Mouse (Mus musculus) stomach, embryonic 15.5 days (tissue): ENCODE data around the gene Cysrt1. TPM values are rescaled to one million over a fixed set of nuclear protein-coding genes. Genes with fewer than 3 reads are reported as not detected.

Experiments used
- ATAC-seq: fragments of 200-750 bp; cut with Nextera tagmentation; 2 replicates; pipeline ENCODE4 v1.8.0; 2017; ENCODE audit warnings: low read depth, moderate number of reproducible peaks, moderate TSS enrichment; ENCODE audit not compliant: insufficient read depth, low FRiP score
- H3K27ac ChIP-seq: fragments of 300-500 bp; sonication (generic); 2 replicates; pipeline ENCODE4 v1.5.1; 2015; ENCODE audit warnings: mild to moderate bottlenecking, inconsistent platforms
- H3K27me3 ChIP-seq: fragments of 300-500 bp; sonication (generic); replicated peaks from 2 replicates; pipeline ENCODE4 v1.6.1; 2015; ENCODE audit warnings: inconsistent platforms
- H3K36me3 ChIP-seq: fragments of 300-500 bp; sonication (generic); 2 replicates; pipeline ENCODE4 v1.6.1; 2015; ENCODE audit warnings: inconsistent platforms
- H3K4me1 ChIP-seq: fragments of 300-500 bp; sonication (generic); 2 replicates; pipeline ENCODE4 v1.6.1; 2015; ENCODE audit warnings: inconsistent platforms
- H3K4me2 ChIP-seq: fragments of 300-500 bp; sonication (generic); 2 replicates; pipeline ENCODE4 v1.6.1; 2015; ENCODE audit warnings: mild to moderate bottlenecking, inconsistent platforms
- H3K4me3 ChIP-seq: fragments of 300-500 bp; sonication (generic); replicated peaks from 2 replicates; pipeline ENCODE4 v1.5.1; 2015; ENCODE audit warnings: inconsistent platforms
- H3K9ac ChIP-seq: fragments of 300-500 bp; sonication (generic); 2 replicates; pipeline ENCODE4 v1.6.1; 2015; ENCODE audit warnings: inconsistent platforms
- H3K9me3 ChIP-seq: fragments of 300-500 bp; sonication (generic); 2 replicates; pipeline ENCODE4 v1.6.1; 2016; ENCODE audit warnings: inconsistent platforms
- WGBS: fragments of 180-500 bp; shearing (Covaris S2); methylation state at CpG from one replicate; pipeline ENCODE4 v1.1.7; 2015; 5-methylcytosine and 5-hydroxymethylcytosine counted together
- polyA plus RNA-seq: library from polyadenylated mRNA; unstranded; fragments of >200 nt; fragmentation: Nextera tagmentation; extraction: Ambion mirVana; gene quantifications from 2 replicates; pipeline ENCODE4 v1.2.1, GENCODE M21; 2015

Gene Cysrt1
- polyA plus RNA-seq, 1 experiment from 2014 or later: 22.2 TPM

DNA sequence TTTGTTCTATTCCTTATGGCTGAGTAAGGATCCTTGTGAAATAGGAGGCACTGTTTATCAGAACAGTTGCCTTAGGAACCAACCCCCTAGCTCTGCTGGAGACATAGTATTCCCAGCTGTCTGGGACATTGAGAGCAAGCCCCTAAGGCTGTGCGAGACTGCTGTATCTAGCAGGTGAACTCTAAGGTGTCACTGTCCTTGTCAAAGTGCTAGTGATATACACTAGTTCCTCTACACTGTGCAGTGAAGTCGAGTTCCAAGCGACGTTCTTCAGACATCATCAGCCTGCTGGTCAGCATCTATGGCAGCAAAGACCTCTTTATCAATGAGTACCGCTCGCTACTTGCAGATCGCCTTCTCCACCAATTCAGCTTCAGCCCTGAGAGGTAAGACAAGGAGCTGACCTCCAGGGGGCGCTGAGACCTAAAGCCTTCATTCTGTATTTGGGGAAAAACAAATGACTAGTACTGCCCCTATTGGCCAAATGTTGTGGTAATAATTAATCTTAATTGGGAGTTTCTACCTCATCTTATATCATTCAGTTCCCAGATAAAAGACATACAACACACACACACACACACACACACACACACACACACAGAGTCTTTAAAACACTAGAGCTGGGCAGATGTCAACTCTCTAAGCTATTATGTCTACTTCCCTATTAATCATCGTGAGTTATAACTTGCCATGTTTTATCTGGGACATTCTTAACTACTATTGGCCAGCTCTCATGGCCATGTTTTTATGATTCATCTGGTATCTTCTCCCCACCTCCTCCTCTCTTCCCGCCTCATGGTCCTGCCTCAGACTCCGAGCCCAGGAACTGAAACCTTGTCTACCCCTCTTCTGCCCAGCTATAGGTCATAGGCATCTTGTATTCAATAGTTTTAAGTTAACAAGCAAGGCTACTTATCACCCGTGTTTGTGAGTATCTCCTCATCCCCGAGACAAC lies 37.0 kb upstream of the Cysrt1 start:
- WGBS: 59% methylated on average over 13 of the region's 13 CpGs
- no peak; the same call in 1 of the 2 replicates for ATAC-seq
- Histone ChIP-seq H3K27me3 (no peaks in the 10 kb centered on the region), H3K4me2 (no peak overlapping the region), H3K36me3 (peaks cover 72% of the 10 kb centered on the region), H3K4me1 (no peaks in the 10 kb centered on the region), H3K4me3 (no peak overlapping the region), H3K27ac (no peak overlapping the region), H3K9ac (no peak overlapping the region), H3K9me3 (no peaks in the 10 kb centered on the region)

DNA sequence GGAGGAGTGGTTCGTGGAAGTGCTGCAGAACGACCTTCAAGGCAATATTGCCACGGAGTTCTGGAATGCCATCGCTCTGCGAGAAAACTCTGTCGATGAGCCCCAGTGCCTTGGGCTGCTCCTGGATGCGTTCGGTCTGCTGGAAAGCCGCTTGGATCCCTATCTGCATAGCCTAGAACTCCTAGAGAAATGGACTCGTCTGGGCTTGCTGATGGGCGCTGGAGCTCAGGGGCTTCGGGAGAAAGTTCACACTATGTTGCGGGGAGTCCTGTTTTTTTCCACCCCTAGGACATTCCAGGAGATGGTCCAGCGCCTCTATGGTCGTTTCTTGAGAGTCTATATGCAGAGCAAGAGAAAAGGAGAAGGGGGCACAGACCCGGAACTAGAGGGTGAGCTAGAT lies 30.8 kb upstream of the Cysrt1 start:
- ATAC-seq: no peak
- WGBS: 34% methylated on average over 16 of the region's 16 CpGs

DNA sequence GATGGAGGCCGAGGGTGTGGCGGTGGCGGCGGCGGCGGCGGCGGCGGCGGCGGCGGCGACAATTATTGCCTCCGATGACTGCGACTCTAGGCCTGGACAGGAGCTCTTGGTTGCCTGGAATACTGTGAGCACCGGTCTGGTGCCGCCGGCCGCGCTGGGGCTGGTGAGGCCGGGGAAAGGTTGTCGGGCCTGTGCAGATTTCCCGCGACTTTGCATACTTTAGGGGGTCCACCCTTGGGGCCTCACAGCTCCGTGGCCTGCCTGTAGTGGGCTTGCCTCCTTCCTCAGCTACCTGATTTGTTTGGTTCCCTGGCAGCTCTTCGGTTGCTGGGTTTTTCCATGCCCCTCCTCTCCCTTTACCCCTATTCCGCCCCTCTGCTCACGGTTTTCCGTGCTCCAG lies 30.3 kb upstream of the Cysrt1 start:
- peaks cover 30% of the 10 kb centered on the region for H3K4me1 ChIP-seq
- peak overlapping the region; percentile 91 for H3K4me2 ChIP-seq
- no peaks in the 10 kb centered on the region for H3K27me3 ChIP-seq
- peaks cover 49% of the 10 kb centered on the region for H3K36me3 ChIP-seq
- H3K9me3 ChIP-seq: no peaks in the 10 kb centered on the region
- H3K9ac ChIP-seq: peak overlapping the region; percentile 84
- 0% methylated on average over 29 of the region's 29 CpGs for WGBS
- peak; percentile 27; the same call in 1 of the 2 replicates for ATAC-seq
- H3K27ac ChIP-seq: peak overlapping the region; percentile 55
- H3K4me3 ChIP-seq: peak overlapping the region; percentile 96

More for the DNA sequence above, 30.8 kb upstream of the Cysrt1 start:
- H3K36me3 ChIP-seq: peaks cover 54% of the 10 kb centered on the region
- peak overlapping the region; percentile 55 for H3K27ac ChIP-seq
- H3K27me3 ChIP-seq: no peaks in the 10 kb centered on the region
- peak overlapping the region; percentile 84 for H3K9ac ChIP-seq
- H3K4me3 ChIP-seq: peak overlapping the region; percentile 96
- H3K9me3 ChIP-seq: no peaks in the 10 kb centered on the region
- peak overlapping the region; percentile 91 for H3K4me2 ChIP-seq
- peaks cover 28% of the 10 kb centered on the region for H3K4me1 ChIP-seq

DNA sequence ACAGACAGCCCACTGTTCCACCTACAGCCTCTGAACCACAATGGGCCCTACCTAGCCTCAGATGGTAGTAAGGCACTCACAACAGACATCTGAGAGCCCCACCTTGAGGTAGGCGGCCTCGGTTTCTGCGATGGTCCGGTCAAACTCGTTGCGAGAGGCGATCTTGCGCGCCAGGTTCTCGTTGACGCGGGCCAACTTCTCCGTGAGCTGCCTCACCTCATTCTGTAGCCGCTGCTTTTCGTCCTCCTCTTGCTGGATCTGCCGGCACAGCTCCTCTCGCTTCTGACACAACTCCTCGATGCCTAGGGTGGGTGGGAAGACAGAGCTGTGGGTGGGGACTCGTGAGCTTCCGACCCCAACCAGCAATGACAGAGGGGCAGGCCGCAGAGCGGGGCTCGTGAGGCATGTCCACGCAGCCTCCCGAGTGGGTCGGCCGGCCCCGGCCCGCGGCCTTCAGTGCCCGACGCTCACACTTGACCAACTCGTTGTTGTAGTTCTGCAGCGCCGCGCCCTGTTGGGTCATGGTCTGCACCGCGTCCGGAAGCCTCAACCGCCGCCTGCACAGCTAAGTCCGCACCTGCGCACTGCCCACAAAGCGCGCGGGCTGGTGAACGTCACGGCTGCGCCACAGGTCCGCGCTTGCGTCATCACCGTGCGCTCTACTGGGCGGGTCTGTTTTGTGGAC lies 29.7 kb upstream of the Cysrt1 start, which contains the start of the genes Ssna1 and Anapc2:
Gene Ssna1, minus strand, starts transcription at position 612 of the 685 bp plus-strand sequence.
Gene Anapc2, plus strand, starts transcription at position 652 of the 685 bp plus-strand sequence.
- Histone ChIP-seq H3K27ac (peak within 1 kb of the TSS; percentile 92), H3K4me2 (peak within 1 kb of the TSS; percentile 91), H3K36me3 (peaks cover 46% of the 10 kb centered on the region), H3K4me3 (peak within 1 kb of the TSS; percentile 96), H3K27me3 (no peaks in the 10 kb centered on the region), H3K9ac (peak within 1 kb of the TSS; percentile 84), H3K9me3 (no peaks in the 10 kb centered on the region), H3K4me1 (peaks cover 36% of the 10 kb centered on the region)
- under 1% methylated on average over 53 of the region's 55 CpGs for WGBS
- peak; percentile 96 for ATAC-seq

DNA sequence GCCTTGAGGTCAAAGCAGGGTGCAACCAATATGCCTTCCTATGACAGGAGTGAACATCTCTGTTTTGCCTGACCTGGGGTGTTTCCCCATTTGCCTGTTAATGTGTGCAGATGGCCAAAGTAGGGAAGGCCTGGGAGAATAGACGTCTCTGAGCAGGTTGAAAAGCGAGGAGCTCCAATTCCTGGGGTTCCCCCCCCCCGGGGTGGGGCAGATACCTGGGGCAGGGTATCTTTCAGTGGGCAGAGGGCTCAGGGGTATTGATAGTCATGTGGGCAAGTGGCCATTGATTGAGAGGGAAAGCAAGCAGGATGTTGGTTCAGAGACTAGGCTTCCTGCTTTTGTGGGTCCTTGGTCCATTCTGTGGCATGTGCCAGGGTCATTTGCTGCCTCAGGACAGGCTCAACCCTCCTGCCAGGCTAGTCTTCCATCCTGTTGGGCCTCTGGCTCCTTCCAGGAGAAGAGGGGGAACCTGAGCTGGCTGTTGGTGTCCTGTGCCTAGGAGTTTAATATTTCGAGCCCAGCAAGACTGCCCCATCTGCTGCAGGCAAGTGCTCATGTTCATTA lies 25.6 kb upstream of the Cysrt1 start:
- no peak for ATAC-seq
- Histone ChIP-seq H3K4me2 (peak overlapping the region; percentile 84; the same call in 1 of the 2 replicates), H3K4me3 (no peak overlapping the region), H3K9ac (no peak overlapping the region), H3K36me3 (peaks cover 17% of the 10 kb centered on the region; the same call in 1 of the 2 replicates), H3K9me3 (no peaks in the 10 kb centered on the region), H3K27ac (no peak overlapping the region), H3K4me1 (peaks cover 58% of the 10 kb centered on the region), H3K27me3 (peaks cover 5% of the 10 kb centered on the region; the same call in 1 of the 2 replicates)
- WGBS: 73% methylated on average over 4 of the region's 4 CpGs

DNA sequence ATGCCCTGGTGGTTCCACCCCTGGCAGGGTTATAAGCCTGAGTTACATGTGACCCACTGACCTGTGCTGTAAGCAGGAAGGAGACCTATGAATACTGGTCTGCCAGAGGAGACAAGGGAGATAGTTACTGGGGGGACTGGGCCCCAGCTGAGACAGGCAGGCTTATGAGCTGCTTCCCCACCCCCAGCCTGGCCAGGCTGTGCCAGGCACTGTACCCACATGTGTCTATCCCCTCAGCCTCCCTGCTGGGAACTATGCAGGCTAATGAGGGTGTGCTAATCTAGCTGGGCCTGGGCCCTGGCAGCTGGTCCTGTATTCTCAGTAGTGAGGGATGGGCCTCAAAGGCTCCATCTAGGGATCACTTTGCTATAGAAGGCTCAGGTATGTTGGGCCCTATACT lies 25.0 kb upstream of the Cysrt1 start:
- Histone ChIP-seq H3K4me3 (no peak overlapping the region; the same call in 1 of the 2 replicates), H3K4me1 (peaks cover 57% of the 10 kb centered on the region), H3K9me3 (no peaks in the 10 kb centered on the region), H3K4me2 (peak overlapping the region; percentile 84), H3K27me3 (peaks cover 5% of the 10 kb centered on the region; the same call in 1 of the 2 replicates), H3K9ac (no peak overlapping the region), H3K27ac (peak overlapping the region; percentile 86), H3K36me3 (peaks cover 17% of the 10 kb centered on the region; the same call in 1 of the 2 replicates)
- ATAC-seq: no peak

DNA sequence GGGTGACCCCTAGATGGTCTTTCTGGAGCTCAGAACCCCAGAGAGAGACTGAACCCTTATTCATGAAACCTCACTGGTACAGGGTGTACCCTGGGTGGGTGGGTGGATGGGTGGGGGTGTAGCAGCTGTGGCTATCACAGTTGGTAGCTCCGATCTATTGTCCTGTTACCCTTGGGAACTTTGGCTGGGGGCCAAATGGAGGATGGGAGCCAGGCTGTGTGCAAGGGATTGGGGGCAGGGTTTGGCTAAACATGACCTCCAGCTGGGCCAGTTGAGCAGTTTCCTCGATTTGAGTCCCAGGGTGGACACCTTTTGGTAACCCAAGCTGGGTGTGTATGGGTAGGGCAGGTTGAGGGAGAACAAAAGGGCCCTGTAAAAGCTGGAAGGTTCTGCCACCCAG lies 24.5 kb upstream of the Cysrt1 start:
- H3K9me3 ChIP-seq: no peaks in the 10 kb centered on the region
- WGBS: 23% methylated on average over 2 of the region's 2 CpGs
- H3K4me2 ChIP-seq: peak overlapping the region; percentile 84
- no peak for ATAC-seq
- H3K27me3 ChIP-seq: peaks cover 5% of the 10 kb centered on the region; the same call in 1 of the 2 replicates
- H3K27ac ChIP-seq: peak overlapping the region; percentile 86
- H3K9ac ChIP-seq: no peak overlapping the region
- peak overlapping the region; percentile 74; the same call in 1 of the 2 replicates for H3K4me3 ChIP-seq
- H3K36me3 ChIP-seq: peaks cover 17% of the 10 kb centered on the region; the same call in 1 of the 2 replicates
- H3K4me1 ChIP-seq: peaks cover 56% of the 10 kb centered on the region

DNA sequence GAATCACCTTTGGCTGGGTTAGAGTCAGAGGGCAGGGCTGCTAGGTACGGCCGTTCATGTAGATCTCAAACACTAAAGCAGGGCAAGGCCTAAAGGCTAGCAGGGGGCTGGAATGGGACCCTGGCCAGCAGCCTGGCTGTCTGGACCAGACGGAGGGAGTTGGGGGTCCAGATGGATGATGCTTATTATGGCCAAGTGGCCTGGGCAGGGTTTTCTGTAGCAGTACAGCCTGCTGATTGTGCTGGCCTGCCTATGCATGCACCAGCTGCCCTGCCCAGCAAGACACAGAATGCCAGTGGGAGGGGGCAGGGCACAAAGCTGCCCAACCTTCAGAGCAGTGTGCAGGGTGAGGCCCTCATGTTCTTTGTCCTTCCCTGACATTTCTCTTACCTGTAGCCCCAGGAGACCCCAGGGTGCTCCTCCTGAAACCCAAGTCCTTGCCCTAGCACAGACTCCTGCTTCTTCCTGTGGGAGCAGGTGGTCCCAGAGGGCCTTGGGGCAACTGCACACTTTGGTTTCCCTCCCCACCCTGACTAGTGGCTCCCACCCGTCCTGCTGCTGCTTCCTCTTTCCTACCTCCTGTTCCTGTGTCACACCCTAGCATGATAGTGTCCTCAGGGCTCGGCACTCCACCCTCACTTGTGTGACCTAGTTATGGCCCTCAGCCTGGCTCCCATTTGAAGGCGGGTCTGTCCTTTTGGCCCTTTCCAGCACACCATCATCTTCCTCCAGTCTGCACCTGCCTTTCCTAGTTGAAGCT lies 23.8 kb upstream of the Cysrt1 start:
- Histone ChIP-seq H3K4me1 (peaks cover 50% of the 10 kb centered on the region), H3K27me3 (peaks cover 5% of the 10 kb centered on the region; the same call in 1 of the 2 replicates), H3K9ac (no peak overlapping the region), H3K9me3 (no peaks in the 10 kb centered on the region), H3K36me3 (peaks cover 17% of the 10 kb centered on the region; the same call in 1 of the 2 replicates), H3K4me2 (peak overlapping the region; percentile 84), H3K27ac (peak overlapping the region; percentile 86), H3K4me3 (peak overlapping the region; percentile 74; the same call in 1 of the 2 replicates)
- WGBS: 54% methylated on average over 6 of the region's 6 CpGs
- no peak for ATAC-seq

DNA sequence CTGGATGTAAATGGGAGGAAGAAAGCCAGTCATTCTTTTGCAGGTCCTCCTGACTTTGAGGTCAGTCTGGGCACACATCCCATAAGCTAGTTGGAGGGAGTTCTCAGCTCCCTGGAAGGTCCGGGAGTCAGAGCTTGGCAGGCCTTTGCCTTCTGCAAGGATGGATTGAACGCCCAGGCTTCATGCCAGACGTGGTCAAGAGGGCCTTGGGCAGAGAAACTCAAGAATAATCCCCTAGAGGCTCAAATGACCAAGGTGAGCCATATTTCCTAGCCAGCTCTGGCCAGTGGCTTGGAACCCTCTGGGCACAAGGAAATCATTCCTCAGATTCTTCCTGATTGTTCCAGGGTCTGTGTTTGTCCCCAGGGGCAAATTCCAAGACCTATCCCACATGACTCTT lies 22.6 kb upstream of the Cysrt1 start:
- Histone ChIP-seq H3K4me1 (peaks cover 41% of the 10 kb centered on the region), H3K27ac (no peak overlapping the region), H3K9me3 (no peaks in the 10 kb centered on the region), H3K4me3 (peak overlapping the region; percentile 74), H3K9ac (no peak overlapping the region), H3K4me2 (peak overlapping the region; percentile 84), H3K27me3 (peaks cover 5% of the 10 kb centered on the region; the same call in 1 of the 2 replicates), H3K36me3 (peaks cover 9% of the 10 kb centered on the region; the same call in 1 of the 2 replicates)
- 78% methylated on average over 3 of the region's 3 CpGs for WGBS
- ATAC-seq: no peak

DNA sequence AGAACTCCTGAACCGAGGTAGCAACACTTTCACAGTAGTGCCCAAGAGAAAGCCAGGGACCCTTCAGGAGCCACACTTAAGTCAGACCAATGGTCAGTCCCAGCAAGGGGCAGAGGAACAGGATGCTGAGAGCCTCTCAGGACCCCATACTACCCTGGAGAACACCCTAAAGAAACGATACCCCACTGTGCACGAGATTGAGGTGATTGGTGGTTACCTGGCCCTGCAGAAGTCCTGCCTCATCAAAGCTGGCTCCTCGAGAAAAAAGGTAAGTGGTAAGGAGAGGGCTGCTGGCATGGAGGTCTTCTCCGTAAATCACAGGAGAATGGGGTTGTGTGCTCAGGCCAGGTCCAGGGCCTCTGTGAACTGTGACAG lies 22.0 kb upstream of the Cysrt1 start:
- 76% methylated on average over 5 of the region's 5 CpGs for WGBS
- peaks cover 41% of the 10 kb centered on the region for H3K4me1 ChIP-seq
- H3K27me3 ChIP-seq: peaks cover 5% of the 10 kb centered on the region; the same call in 1 of the 2 replicates
- ATAC-seq: no peak
- H3K27ac ChIP-seq: no peak overlapping the region
- H3K4me2 ChIP-seq: peak overlapping the region; percentile 84
- H3K9ac ChIP-seq: no peak overlapping the region
- no peaks in the 10 kb centered on the region for H3K9me3 ChIP-seq
- H3K4me3 ChIP-seq: peak overlapping the region; percentile 74
- H3K36me3 ChIP-seq: peaks cover 4% of the 10 kb centered on the region; the same call in 1 of the 2 replicates
